Mouse (Mus musculus) brain, embryonic 14.5 days (tissue): ENCODE data around the gene Dync1h1.

ENCODE experiments used
- CTCF ChIP-seq: fragments of 200-500 bp; IDR thresholded peaks from 2 replicates; pipeline ENCODE4 v1.5.1; 2012; ENCODE audit warnings: inconsistent platforms, mild to moderate bottlenecking, moderate library complexity, borderline replicate concordance; ENCODE audit not compliant: insufficient read depth, insufficient read length; ENCODE audit errors: extremely low read depth
- POLR2A ChIP-seq: fragments of 200-500 bp; IDR thresholded peaks from 2 replicates; pipeline ENCODE4 v1.6.1; 2012; ENCODE audit warnings: mild to moderate bottlenecking, inconsistent platforms, borderline replicate concordance; ENCODE audit not compliant: poor library complexity, insufficient read depth, insufficient read length, severe bottlenecking; ENCODE audit errors: extremely low read depth

DNA sequence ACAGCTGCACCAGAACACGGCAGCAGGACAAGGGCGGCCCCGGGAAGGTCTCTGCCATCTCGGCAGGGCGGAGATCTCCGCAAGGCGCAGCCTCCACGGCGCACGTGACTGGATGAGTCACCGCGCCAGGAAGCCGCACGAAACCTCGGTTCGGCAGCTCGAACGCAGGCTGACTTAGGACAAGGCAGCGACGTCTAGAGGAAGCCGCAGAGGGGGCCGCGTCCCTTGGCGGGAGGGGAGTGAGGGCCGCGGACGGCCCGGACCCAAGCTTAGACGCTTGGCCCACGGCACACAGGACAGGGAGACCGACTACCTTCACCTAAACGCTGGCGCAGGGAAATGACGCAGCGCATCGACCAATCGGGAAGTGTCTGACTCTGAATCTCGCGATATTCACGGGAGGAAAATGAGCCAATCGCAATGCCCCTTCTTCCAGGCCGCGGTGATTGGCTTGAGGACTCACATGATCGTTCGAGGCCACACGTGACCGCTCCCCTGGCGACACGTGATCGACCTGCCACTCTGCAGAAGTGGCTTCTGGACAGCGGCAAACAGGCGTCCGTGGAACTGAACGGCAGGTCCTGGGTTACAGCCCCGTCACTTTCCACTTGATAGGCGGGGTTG lies 9.9 kb upstream of the Dync1h1 start:
- TF ChIP-seq POLR2A (peak; percentile 67; the same call in 1 of the 2 replicates), CTCF (no peak)
